Mouse (Mus musculus): Measurements from ENCODE around the gene AU022252.

- TF ChIP-seq CTCF (IDR thresholded peaks at IDR 0.05; ENCODE audit: borderline replicate concordance, insufficient read depth, low read depth, low read length) (no peak), POLR2A (IDR thresholded peaks at IDR 0.05; ENCODE audit: borderline replicate concordance, insufficient read depth, low read length) (no peak)
Observed at GRCm38 (mm10) chr4:119165916-119166315, 66.6 kb downstream of the AU022252 start.
